Mouse (Mus musculus) megakaryocyte, embryonic 14.5 days (primary cell): ENCODE measurements around the gene Ulk1. TPM values are rescaled to one million over a fixed set of nuclear protein-coding genes. Genes with fewer than 3 reads are reported as not detected.

ENCODE experiments used
- H3K27me3 ChIP-seq: replicated peaks from 2 replicates; pipeline ENCODE3; 2012; ENCODE audit warnings: inconsistent platforms
- H3K36me3 ChIP-seq: replicated peaks from 2 replicates; pipeline ENCODE3; 2012; ENCODE audit warnings: low read length, inconsistent platforms, mixed read lengths
- H3K4me1 ChIP-seq: 2 replicates; pipeline ENCODE4 v1.6.1; 2012; ENCODE audit warnings: inconsistent platforms
- H3K4me3 ChIP-seq: replicated peaks from 2 replicates; pipeline ENCODE3; 2012; ENCODE audit warnings: moderate library complexity, mild to moderate bottlenecking, inconsistent platforms
- H3K9me3 ChIP-seq: 2 replicates; pipeline ENCODE4 v1.6.1; 2012; ENCODE audit warnings: inconsistent platforms
- FLI1 ChIP-seq: IDR thresholded peaks from 2 replicates; pipeline ENCODE4 v1.6.1; 2012; ENCODE audit warnings: low read length, inconsistent platforms, mixed read lengths
- GATA1 ChIP-seq: IDR thresholded peaks from 3 replicates; pipeline ENCODE4 v1.6.1; 2012; ENCODE audit warnings: mixed read lengths, low read length, inconsistent platforms, borderline replicate concordance
- polyA plus RNA-seq: library from polyadenylated mRNA; stranded (reverse); fragments of >175 nt; gene quantifications from 2 replicates; pipeline ENCODE4 v1.2.3, GENCODE M21; 2012; ENCODE audit warnings: low replicate concordance; ENCODE audit not compliant: insufficient read depth

Gene Ulk1
- polyA plus RNA-seq, 1 experiment = 46.2 TPM

DNA sequence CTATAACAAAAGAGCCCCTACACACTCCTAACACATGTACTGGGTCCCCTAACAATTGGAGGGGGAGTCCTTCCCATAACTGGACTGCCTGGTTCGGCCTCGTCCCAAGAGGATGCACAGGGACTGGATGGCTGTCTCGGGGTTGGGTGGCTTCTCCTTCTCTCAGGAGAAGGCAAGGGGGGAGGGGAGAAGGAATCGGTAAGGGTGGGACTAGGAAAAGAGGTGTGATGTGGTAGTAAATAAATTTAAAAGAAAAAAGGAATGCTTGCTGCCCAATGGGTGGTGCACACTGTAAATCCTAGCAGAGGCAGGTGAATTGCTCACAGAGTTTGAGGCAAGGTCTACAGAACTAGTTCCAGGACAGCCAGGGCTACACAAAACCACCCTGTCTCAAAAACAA, 3.7 kb downstream of the Ulk1 start:
- peaks cover 65% of the 10 kb centered on the region for H3K36me3 ChIP-seq
- peaks cover 80% of the 10 kb centered on the region for H3K4me1 ChIP-seq

GRCm38 (mm10) chr5:110804012-110804743, 5.7 kb downstream of the Ulk1 start:
- Histone ChIP-seq H3K27me3 (no peaks in the 10 kb centered on the region), H3K36me3 (peaks cover 85% of the 10 kb centered on the region), H3K4me3 (no peak overlapping the region), H3K4me1 (peaks cover 87% of the 10 kb centered on the region), H3K9me3 (no peaks in the 10 kb centered on the region)
- no peak for TF ChIP-seq FLI1
- no peak for TF ChIP-seq GATA1

More for the DNA sequence above, 3.7 kb downstream of the Ulk1 start:
- H3K9me3 ChIP-seq = no peaks in the 10 kb centered on the region
- peak overlapping the region; percentile 46 for H3K4me3 ChIP-seq
- TF ChIP-seq FLI1 (no peak), GATA1 (no peak)
- H3K27me3 ChIP-seq = no peaks in the 10 kb centered on the region

DNA sequence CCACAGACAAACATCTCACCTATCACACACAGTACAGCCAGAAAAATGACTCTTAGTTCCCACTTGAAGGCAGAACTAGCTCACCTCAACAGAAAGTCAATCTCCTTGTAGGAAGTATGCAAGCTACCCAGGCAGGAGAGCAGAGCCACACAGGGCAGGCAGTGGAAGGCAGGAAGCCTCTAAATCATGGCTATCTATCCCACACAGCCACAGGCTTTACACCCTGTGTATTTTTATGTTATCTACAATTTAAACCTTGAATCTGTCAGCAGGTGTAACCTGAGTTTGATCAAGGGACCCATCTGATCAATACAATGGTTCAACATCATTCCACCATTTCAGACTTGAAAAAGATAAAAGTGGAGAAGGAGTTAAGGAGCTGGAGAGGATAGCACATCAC, 7.1 kb downstream of the Ulk1 start:
- TF ChIP-seq FLI1 (no peak), GATA1 (no peak)
- no peaks in the 10 kb centered on the region for H3K9me3 ChIP-seq
- H3K4me3 ChIP-seq = no peak overlapping the region
- H3K36me3 ChIP-seq = peaks cover 98% of the 10 kb centered on the region
- peaks cover 78% of the 10 kb centered on the region for H3K4me1 ChIP-seq
- no peaks in the 10 kb centered on the region for H3K27me3 ChIP-seq

DNA sequence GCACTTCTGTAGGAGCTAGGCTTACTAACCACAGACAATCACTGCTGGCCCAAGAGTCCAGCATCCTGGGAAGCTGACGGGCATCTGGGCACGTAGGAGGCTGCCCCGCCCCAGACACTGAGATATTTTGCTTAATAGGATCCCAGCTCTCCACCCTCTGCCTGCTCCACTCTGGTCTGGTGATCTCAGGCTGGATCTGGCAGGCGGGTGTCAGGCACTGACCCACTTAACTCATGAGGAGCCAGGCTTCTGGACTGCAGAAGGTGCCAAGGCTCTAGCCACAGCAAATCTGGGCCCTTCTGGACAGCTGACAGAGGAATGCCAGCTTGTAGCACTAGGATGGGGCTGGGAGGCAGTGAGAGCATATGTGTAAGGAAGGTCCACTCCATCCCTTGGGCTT, 7.7 kb downstream of the Ulk1 start:
- Histone ChIP-seq H3K9me3 (no peaks in the 10 kb centered on the region), H3K4me1 (peaks cover 74% of the 10 kb centered on the region), H3K36me3 (peaks cover 98% of the 10 kb centered on the region), H3K27me3 (no peaks in the 10 kb centered on the region), H3K4me3 (no peak overlapping the region)
- TF ChIP-seq GATA1 (no peak), FLI1 (no peak)

- peaks cover 63% of the 10 kb centered on the region for H3K4me1 ChIP-seq
These were observed 8.8 kb downstream of the Ulk1 start for GRCm38 (mm10) chr5:110801036-110801624.

GRCm38 (mm10) chr5:110797696-110798095, 12.2 kb downstream of the Ulk1 start:
- Histone ChIP-seq H3K9me3 (no peaks in the 10 kb centered on the region), H3K4me1 (peaks cover 39% of the 10 kb centered on the region), H3K36me3 (peaks cover 100% of the 10 kb centered on the region), H3K27me3 (no peaks in the 10 kb centered on the region), H3K4me3 (no peak overlapping the region)
- no peak for TF ChIP-seq FLI1
- TF ChIP-seq GATA1 = no peak

More at GRCm38 (mm10) chr5:110801036-110801624, 8.8 kb downstream of the Ulk1 start:
- TF ChIP-seq GATA1 = no peak
- TF ChIP-seq FLI1 = no peak
- Histone ChIP-seq H3K9me3 (no peaks in the 10 kb centered on the region), H3K36me3 (peaks cover 98% of the 10 kb centered on the region), H3K4me3 (no peak overlapping the region), H3K27me3 (no peaks in the 10 kb centered on the region)

- Histone ChIP-seq H3K4me1 (peaks cover 18% of the 10 kb centered on the region), H3K4me3 (no peak overlapping the region), H3K36me3 (peaks cover 100% of the 10 kb centered on the region), H3K9me3 (no peaks in the 10 kb centered on the region), H3K27me3 (no peaks in the 10 kb centered on the region)
- TF ChIP-seq GATA1 = no peak
- no peak for TF ChIP-seq FLI1
These were observed 15.5 kb downstream of the Ulk1 start for GRCm38 (mm10) chr5:110794363-110794762.

- no peak overlapping the region for H3K4me3 ChIP-seq
- no peak for TF ChIP-seq FLI1
- no peak for TF ChIP-seq GATA1
- peaks cover 95% of the 10 kb centered on the region for H3K36me3 ChIP-seq
- H3K4me1 ChIP-seq = peaks cover 15% of the 10 kb centered on the region
- no peaks in the 10 kb centered on the region for H3K27me3 ChIP-seq
- no peaks in the 10 kb centered on the region for H3K9me3 ChIP-seq
These were observed 21.2 kb downstream of the Ulk1 start for GRCm38 (mm10) chr5:110788684-110789083.

DNA sequence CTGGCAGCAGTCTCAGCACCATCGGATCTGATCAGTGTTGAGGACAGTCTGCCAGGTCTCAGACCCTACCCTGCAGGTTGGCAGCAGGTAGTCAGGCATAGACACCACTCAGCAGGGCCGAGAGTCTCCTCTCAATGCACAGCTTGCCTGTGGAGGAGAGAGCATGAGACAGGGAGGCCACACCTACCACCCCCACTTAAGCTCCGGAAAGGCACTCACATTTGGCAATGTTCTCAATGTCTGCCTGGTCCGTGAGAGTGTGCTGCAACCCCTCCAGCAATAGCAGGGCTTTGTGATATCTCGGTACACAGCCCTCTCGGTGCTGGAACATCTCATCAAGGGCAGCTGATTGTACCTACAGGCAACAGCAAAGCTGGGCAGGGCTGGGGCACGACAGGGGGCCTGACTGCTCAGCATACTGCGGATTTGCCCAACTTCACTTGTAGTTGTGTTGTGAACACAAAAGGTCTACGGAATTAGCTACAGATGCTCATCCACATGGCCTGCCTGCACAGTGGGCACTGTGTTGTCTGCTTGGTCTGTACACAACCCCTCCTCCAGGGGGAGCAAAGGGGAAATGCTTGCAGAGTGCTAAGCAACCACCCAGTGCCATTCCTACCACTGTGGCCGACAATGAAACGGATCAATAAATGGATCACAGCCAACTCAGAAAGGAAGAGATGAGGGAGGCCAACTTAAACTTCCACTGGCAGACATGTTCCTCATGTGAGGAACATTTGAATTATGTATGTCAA, 23.6 kb downstream of the Ulk1 start:
- H3K4me1 ChIP-seq = peaks cover 35% of the 10 kb centered on the region
- H3K27me3 ChIP-seq = no peaks in the 10 kb centered on the region
- no peaks in the 10 kb centered on the region for H3K9me3 ChIP-seq
- TF ChIP-seq FLI1 = no peak
- peaks cover 71% of the 10 kb centered on the region for H3K36me3 ChIP-seq
- no peak overlapping the region for H3K4me3 ChIP-seq

- Histone ChIP-seq H3K27me3 (no peaks in the 10 kb centered on the region), H3K4me1 (peaks cover 51% of the 10 kb centered on the region), H3K36me3 (peaks cover 45% of the 10 kb centered on the region), H3K9me3 (no peaks in the 10 kb centered on the region), H3K4me3 (no peak overlapping the region)
- TF ChIP-seq FLI1 (no peak), GATA1 (no peak)
These were observed 26.7 kb downstream of the Ulk1 start for GRCm38 (mm10) chr5:110783150-110783549.
